Comparison of ENCODE assay signal across 7 mouse cellular contexts in the genomic region with DNA sequence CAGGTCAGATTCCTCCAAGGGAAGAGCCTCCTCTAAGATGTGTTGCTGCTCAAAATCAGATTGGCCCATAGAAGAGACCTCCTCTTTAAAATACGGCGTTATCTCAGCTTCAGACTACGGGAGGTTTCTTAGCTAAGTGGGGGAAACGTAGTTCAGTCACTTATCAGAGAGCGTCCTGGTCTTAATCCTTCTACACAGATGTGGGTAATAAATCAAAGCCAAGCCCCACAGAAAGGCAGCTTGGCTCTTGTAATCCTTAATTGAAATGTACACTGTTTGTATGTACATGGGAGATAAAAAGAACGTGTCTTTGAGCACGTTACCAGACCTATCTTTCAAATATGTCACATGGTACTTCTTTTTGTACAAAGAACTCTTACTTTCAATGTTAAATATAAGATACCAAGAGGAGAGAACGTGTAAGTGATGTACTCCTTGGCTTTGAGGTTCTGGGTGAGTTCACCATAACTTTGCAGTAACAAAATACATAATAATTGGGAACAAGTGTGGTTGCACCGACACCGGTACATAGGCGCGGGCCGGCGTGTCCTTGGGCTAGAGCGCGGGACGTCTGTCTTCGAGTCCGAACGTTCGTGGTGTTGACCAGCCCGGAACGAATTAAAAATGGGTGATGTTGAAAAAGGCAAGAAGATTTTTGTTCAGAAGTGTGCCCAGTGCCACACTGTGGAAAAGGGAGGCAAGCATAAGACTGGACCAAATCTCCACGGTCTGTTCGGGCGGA. TPM values are rescaled to one million over a fixed set of nuclear protein-coding genes. Genes with fewer than 3 reads are reported as not detected.
DNase-seq lines count a peak whose midpoint lies in the region; ATAC-seq lines count a peak whose summit lies in the region.
"Not testable (repeated sequence)": the region's sequence is repeated elsewhere in the genome, so short reads cannot be mapped to it uniquely, and the experiment has no call there.

A gene (plus strand): TSS at position 558 of the 742 bp plus-strand sequence.

- H3K4me1 ChIP-seq in hindbrain, embryonic 11.5 days (replicated peaks; ENCODE audit: control insufficient read depth, insufficient read depth, low read length); liver, embryonic 11.5 days (replicated peaks; ENCODE audit: control insufficient read depth, insufficient read depth, low read length); midbrain, embryonic 15.5 days: not testable (repeated sequence)

- not testable (repeated sequence) for H3K27ac ChIP-seq in hindbrain, embryonic 11.5 days (ENCODE audit: low read depth, low read length); liver, embryonic 11.5 days (ENCODE audit: low read depth, low read length); midbrain, embryonic 15.5 days

- ATAC-seq in erythroid progenitor cell, adult 5-6 weeks (replicated peaks; ENCODE audit: low FRiP score, poor library complexity, severe bottlenecking) = peak; percentile 97
- ATAC-seq in granulocyte monocyte progenitor cell, adult 5-6 weeks (replicated peaks; ENCODE audit: poor library complexity, severe bottlenecking) = peak; percentile 93
- ATAC-seq in hindbrain, embryonic 11.5 days (ENCODE audit: low FRiP score); liver, embryonic 11.5 days (replicated peaks; ENCODE audit: low FRiP score); midbrain, embryonic 15.5 days (replicated peaks): not testable (repeated sequence)

- H3K4me3 ChIP-seq in hindbrain, embryonic 11.5 days (ENCODE audit: low read depth, low read length); liver, embryonic 11.5 days (ENCODE audit: low read depth, low read length); midbrain, embryonic 15.5 days: not testable (repeated sequence)

- H3K36me3 ChIP-seq in hindbrain, embryonic 11.5 days (ENCODE audit: control insufficient read depth, insufficient read depth, low read length); liver, embryonic 11.5 days (ENCODE audit: control insufficient read depth, insufficient read depth, low read length); midbrain, embryonic 15.5 days (replicated peaks): not testable (repeated sequence)

- H3K27me3 ChIP-seq in hindbrain, embryonic 11.5 days (ENCODE audit: control insufficient read depth, insufficient read depth, low read length); liver, embryonic 11.5 days (replicated peaks; ENCODE audit: control insufficient read depth, insufficient read depth, low read length); midbrain, embryonic 15.5 days (replicated peaks): not testable (repeated sequence)

- 88% methylated on average over 23 of the region's 26 CpGs for WGBS in hindbrain, embryonic 11.5 days
- 65% methylated on average over 23 of the region's 26 CpGs for WGBS in liver, embryonic 11.5 days
- WGBS in midbrain, embryonic 15.5 days = 83% methylated on average over 23 of the region's 26 CpGs

- not testable (repeated sequence) for DNase-seq in adrenal gland, postnatal 14 days; hindbrain, embryonic 11.5 days (ENCODE audit: low spot score); layer of hippocampus, adult 8-10 months (ENCODE audit: low spot score in 2 of 2); liver, embryonic 11.5 days (ENCODE audit: low spot score)

- not testable (repeated sequence) for H3K9me3 ChIP-seq in hindbrain, embryonic 11.5 days (ENCODE audit: control insufficient read depth, low read length); liver, embryonic 11.5 days (ENCODE audit: control insufficient read depth, low read length); midbrain, embryonic 15.5 days

- H3K4me2 ChIP-seq in hindbrain, embryonic 11.5 days (replicated peaks; ENCODE audit: low read depth, low read length); liver, embryonic 11.5 days; midbrain, embryonic 15.5 days: not testable (repeated sequence)

- not testable (repeated sequence) for H3K9ac ChIP-seq in hindbrain, embryonic 11.5 days (ENCODE audit: low read depth, low read length); liver, embryonic 11.5 days (ENCODE audit: low read depth, low read length); midbrain, embryonic 15.5 days

RNA-seq across cellular contexts. Expression of the gene that starts here (rescaled TPM):
- total RNA-seq in adrenal gland, postnatal 14 days (2021) = 547 and 580 TPM in 2 replicates
- 38.9 and 65.8 TPM in 2 replicates for total RNA-seq in erythroid progenitor cell, adult 5-6 weeks (2015; ENCODE audit: low replicate concordance)
- total RNA-seq in erythroid progenitor cell, adult 5-6 weeks (2017; ENCODE audit: low replicate concordance) = 9.8 and 16.0 TPM in 2 replicates
- 290 and 306 TPM in 2 replicates for total RNA-seq in granulocyte monocyte progenitor cell, adult 5-6 weeks (2014; fragmentation: Nextera tagmentation)
- total RNA-seq in granulocyte monocyte progenitor cell, adult 5-6 weeks (2017) = 175 and 360 TPM in 2 replicates
- 244 and 258 TPM in 2 replicates for polyA plus RNA-seq in hindbrain, embryonic 11.5 days (2014; fragmentation: Nextera tagmentation; extraction: Ambion mirVana)
- total RNA-seq in layer of hippocampus, adult 8-10 months (2022) = 100 to 1,000 TPM; 158 to 199 (median 174) TPM
- polyA plus RNA-seq in liver, embryonic 11.5 days (2014; fragmentation: Nextera tagmentation; extraction: Ambion mirVana) = 306 and 327 TPM in 2 replicates
- polyA plus RNA-seq in midbrain, embryonic 15.5 days (2015; fragmentation: Nextera tagmentation; extraction: Ambion mirVana) = 234 and 246 TPM in 2 replicates
